Mouse (Mus musculus) thymus, postnatal 14 days (tissue): ENCODE measurements around the gene Dennd6b.

Experiments used
- DNase-seq: peaks from one replicate; pipeline ENCODE4 v3.0.0; 2021

Gene Dennd6b

DNA sequence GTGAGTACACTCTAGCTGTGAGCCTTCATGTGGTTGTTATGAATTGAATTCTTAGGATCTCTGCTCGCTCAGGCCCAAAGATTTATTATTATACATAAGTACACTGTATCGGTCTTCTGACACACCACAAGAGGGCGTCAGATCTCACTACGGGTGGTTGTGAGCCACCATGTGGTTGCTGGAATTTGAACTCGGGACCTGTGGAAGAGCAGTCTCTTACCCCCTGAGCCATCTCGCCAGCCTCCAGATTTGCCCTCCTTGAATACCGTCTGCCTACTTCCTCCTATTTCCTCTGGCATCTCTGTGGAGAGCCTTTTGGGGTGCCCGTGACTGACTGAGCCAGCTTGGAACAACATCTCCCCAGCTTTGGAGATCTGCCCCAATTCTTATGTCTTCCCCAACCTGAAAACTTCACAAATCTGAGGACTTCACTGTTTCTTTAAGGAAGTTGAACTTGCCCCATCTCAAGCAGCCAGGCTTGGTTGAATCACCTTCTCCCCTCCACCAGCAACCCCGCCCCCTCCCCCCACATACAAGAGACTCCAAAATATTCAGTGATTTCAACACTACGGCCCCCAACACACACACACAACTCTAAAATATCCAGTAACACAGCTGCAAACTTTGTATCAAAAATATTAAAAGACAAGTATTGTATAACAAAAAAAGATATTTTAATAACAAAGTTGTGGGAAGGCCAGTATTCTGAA is 14.6 kb downstream of the Dennd6b start:
- DNase-seq = no peak

DNA sequence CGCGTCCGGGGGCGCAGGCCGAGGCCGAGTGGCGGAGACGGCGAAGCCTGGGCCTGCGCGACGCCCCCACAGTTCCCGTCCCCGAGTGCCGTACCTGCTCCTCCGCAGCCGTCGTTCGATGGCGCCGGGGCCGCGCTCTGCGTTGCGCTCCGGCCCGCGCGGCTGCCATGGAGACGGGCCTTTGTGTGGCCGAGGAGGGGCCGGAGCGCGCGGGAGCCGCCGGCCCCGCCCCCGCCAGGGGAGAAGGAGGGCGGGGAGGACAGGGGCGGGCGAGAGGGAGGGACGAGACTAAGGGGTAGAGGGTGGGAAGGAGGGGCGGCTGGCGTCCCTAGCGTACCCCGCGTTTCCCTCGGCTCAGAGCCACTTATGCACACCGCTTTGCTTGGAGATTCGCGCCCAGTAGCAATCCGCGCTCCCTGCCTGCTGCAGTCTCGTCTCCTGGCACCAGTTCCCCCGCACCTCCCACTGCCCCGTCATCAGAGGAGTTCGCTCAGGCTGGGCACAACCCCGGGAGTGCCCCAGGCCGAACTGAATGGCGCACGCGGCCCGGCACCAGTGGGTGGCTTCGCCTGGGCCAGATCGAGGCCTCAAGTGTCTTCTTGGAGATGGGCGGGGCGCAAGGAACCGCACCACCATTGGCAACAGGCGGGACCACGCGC is 15.6 kb downstream of the Dennd6b start, which contains the start of gene Plxnb2:
Gene Plxnb2, minus strand, starts transcription at position 218 of the 659 bp plus-strand sequence.
- no peak for DNase-seq

DNA sequence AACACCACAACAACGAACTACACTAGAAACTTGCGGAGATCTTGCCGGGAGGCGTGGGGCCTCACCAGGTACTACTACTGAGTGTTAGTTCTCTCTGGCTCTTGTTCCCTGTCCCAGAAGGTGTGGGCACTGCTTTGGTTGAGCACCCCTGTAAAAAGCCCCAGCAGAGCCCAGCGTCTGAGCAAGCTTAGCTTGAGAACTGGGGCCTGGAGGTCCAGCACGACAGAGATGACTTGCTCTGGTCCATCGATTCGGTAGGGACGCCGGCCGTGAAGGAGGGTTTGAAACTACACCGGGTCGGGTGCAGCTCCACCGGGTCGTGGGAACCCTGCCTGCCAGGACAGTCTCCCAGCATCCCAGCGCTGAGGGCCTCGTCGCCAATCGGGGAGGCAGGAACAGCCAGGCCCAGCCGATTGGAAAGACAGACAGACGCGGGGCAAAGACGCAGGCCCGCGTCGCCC is 16.2 kb downstream of the Dennd6b start:
- DNase-seq = no peak

DNA sequence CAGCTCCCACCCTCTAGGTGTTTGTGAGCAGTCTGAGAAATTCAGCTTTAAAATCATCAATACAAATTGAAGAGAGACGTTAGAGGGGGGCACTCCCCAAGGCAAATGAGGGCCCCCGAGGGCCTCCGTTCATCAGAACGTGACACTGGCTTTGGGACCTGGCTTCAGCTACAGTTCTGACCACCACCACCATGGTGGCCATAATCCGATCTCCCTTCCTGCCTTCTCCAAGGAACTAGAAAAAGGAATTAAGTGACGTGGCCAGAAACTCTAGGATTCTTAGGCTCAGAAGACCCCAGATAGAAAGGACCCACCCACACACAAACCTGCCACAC is 16.7 kb downstream of the Dennd6b start:
- DNase-seq = no peak

DNA sequence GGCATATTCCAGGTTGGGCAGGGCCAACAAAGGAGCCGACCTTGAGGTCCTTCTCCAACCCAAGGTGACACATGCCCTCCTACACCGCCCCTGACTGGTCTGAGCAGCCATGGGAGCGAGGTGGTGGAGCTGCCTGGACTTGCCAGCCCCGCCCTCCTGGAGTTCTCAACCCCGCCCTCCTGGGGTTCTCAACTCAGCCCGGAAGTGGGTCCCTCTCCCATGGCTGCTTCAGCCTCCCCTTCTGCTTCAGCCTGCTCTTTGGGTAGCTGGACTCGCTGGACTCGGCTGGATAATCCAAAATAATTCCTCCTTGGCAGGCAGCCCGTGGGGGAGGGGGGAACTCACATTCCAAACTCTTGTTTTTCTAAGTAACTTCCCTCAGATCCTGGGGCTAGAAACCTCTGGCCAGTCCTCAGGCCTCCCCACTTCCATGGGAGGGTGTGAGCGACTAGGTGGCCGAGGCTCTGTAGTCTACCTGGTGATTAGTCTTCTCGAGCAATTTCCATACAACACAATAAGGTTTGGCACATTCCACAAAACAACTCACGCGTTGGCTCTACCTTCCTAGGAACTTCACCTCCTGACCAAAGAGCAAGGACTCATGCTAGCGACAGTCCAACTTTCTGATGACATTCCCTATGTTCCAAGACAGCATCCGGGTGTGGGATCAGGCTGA is 17.2 kb downstream of the Dennd6b start:
- DNase-seq = peak; percentile 36

DNA sequence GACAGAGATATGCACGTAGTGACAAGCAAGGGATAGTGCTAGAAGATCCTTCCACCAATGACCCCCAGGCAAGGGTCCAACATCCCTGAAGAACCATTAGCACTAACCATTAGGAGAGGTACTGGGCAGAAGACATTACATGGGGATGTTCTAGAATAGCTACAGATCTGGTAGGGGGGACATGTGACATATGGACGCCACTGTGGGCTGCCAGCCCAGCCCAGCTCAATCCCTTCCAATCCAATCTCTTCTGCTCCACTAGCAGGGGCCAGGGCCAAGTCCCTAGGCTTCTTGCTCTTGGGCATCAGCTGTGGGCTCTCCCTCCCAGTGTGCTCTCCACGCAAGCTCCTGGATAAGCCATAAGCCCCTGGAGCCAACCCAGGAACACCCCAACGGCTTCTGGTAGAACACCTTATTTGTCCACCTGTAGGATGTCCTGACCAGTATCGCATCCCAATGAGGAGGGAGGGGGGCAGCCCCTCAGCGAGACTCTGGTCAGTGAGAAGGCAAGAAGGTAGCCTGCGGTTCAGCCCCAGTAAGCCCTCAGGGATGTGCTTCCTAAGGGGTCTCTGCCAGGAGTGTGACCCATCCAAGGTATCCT is 17.9 kb downstream of the Dennd6b start:
- no peak for DNase-seq

DNA sequence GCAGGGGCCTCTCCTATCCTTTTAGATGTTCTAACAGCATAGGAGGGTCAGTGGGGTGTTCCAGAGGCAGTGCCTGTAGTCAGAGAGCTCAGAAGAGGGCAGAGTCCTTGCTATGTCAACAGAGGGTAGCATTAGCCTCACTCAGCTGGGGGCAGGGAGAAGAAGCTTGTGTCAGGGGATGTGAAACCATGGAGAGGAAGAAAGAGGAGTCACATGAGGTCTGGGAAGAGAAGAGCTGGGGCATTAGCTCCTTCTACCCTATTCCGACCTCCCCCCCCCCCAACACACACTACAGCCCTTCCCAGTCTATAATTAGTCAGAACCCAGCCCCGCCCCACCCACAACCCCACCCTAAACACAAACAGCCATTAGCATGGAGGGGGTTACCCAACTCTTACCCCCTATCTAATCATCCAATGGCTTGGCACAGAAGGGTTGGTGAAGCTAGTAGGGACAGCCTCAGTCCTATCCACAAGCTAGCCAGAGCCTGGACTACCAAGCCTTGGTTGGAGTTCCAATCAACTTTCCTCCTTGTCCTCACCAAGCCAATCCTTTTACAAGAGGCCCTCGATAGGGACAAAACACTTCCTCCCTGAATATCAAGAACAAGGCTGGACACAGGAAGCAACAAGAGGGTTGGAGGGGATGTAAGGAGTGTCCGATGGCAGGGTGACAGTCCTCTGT is 18.6 kb downstream of the Dennd6b start:
- no peak for DNase-seq

DNA sequence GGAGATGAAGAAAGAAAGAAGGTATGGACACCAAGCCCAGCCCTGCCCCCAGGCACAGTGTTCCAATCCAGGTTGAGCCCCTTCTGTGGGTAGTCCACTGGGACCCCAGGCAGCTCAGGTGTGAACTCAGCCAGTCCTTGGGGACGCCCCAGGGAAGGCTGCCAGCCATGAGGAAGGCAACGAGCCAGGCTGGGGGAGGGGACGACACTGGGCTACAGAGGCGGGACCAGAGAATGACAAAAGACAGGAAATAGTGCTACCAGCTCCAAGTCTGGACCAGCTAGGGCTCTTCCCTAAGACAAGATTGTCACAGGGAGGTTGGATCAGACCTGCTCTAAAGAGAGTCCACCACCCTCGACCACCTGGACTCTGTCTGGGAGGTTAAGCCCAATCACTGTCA is 19.2 kb downstream of the Dennd6b start:
- DNase-seq = no peak

DNA sequence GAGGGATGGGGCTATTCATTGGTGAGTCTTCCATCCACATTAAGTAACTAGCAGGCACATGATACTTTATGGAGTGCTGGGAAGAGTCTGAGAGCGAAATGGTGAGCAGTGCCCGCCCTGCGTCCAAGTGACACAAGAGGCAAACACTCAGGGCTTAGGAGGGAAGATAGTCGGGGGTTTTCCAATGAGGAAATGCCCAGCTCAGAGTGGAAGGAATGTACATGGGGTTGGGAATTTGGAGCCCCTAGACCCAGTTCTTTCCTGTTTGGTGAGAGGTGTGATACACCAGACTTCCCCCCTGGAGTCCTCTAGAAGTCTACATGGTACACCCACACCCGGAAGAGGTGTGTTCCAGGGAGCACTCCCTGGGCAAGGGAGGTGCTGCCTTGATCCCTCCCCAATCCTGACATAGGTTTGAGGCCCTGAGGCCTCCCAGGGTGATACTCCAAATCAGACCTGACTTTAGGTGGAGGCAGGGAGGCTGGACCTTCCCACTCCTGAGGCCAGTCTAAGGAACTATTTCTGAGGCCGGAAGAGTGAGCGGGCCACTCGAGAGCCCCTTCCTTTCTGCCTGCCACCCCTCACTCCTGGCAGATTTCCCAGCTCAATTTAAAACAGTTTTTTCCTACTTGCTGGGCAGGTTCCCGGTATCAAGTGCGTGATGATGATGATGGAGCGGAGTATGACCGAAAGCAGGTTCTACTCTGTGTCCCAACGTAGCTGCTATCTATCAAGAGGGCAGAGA is 20.7 kb downstream of the Dennd6b start:
- no peak for DNase-seq

DNA sequence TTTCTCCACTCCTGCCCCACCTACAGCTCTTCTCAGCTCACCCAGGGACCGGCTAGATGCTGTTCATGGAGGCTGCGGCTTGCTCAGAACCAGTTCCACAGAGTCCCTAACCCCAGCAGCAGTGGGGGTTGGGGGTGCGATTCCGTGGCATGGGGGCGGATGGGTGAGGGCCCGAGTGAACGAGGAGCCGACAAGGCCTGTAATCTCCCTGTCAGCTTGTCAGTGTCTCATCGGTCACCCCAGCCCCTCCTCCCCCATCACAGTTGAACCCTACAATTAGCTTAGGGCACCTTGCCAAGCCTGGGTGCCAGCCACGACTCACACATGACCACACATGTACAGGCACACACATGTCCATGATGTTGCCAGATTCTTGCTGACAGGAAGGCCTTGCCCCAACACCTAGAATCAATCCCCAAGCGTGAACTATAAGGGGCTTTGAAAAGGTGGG is 21.4 kb downstream of the Dennd6b start:
- DNase-seq = no peak

DNA sequence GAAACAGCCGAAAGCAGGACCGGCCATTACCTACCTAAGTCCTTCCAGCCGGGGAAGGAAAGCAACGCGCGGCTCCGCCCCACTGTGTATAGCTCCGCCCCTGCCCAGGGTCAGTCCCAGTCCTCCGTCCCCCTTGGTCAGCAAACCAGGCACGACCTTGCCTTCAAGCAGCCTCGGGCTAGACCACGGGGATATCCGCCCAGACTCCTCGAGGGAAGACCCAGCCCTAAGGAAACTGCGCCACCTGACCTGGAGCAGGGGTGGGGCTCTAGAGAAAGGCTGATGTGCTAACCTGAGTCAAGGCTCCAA is 22.4 kb downstream of the Dennd6b start:
- DNase-seq = no peak

DNA sequence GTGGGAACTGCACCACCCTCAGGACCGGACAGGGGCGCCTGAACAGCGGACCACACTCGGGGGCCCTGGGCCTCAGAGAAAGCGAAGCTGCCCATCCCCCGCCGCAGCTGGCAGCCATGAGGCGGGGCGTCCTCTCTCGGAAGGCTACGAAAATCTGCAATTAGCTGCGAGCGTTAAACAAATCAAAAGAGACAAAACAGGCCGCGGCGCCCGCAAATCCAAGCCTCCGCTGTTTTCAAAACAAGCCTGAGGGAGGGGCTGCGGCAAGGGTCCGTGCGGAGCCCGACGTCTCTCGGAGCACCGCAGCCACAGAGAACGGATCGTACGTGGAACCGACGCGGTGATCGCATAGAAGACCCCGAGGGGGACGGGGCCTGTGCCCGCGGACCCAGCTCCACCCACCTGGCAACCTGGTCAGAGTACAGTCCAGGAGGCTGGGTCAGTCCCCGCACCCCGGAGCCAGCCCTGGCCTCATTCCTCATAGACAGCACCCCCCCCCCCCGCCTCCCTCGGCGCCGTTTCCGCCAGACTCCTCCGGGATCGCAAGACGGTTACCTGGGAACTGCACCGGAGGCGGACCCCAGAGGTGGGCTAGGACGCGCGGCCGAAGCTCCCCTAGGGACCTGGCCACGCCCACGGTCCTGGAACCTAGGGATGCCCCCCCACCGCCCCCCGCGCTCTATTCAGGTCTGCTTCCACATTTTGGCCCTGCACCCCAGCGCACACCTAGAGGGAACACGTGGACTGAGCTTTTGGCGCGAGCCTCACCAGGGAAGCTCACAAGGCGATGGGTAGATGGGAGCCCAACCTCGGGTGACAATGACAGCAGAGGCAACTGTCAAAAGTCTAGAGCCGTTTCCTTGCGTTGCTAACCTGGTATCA is 23.0 kb downstream of the Dennd6b start:
- DNase-seq = peak; percentile 29

DNA sequence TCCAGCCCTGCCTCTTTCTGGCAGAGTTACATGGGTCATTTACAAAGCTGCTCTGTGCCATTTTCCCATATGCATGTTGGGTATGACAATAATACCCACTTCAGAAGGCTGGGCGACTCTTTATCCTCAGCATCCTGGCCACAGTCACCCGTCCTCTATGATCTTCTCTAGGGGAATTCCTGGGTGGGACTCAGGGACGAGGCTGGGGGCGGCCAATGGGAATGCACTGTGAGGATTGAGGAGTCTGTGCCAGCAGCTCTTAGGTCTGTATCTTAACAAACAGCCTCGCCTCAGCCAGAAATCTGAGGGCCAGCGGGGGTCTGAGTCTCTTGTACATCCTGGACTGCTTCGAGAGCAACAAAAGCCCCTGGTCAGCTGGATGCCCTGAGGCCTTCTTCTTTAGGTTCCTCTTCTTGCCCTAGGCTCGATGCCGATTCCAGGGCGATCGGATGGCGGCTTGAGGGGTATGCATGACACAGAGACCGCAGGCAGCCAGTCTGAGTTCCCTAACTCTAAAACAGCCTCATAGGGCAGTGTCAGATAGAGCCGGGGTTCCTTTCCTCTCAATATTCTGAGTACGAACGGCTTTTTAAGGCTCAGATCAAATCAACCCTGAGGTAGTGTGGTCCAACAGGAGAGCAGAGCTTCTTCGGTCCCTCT is 23.9 kb downstream of the Dennd6b start:
- no peak for DNase-seq

DNA sequence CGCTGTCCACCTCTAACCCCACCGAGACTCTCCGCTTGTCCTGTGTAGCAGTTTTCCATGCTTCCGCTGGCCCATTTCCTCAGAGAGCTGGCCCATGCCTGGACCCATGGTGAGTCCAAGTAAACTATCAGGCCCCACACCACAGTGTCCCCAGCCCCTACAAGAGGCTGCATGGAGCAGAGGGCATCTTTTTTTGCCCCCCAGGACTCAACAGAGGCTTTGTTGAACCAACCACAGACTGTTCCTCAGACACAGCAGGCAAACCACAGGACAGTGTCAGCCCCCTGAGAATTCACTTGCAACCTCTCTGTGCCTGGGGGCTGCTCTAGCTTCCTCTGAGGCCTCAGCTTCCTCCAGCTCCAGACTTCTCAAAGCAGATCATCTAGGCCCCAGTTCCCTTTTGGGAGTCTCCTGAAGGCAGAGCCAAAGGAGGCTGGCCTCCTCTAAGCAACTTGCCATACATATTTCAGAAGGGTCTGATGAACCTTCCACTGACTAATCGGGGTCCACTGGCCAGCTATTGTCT is 24.7 kb downstream of the Dennd6b start:
- DNase-seq = no peak

DNA sequence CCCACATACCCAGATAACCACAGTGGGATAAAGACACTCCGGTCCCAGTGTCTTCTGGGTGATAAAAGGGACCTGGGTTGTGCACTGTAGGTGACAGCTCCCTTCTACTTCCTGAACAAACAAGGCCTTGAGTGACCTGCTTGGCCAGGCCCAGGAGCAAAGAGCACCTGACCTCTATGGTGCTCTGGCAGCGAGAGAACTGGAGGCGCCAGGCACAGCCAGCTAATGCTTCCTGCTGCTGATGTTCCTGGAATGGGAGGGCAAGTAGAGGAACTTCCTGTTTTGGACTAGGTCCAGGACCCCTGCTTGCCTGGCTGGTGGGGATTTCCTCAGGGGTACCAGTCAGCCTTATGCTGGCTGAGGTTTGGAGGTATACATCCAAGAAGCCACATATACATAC is 26.2 kb downstream of the Dennd6b start:
- DNase-seq = no peak

DNA sequence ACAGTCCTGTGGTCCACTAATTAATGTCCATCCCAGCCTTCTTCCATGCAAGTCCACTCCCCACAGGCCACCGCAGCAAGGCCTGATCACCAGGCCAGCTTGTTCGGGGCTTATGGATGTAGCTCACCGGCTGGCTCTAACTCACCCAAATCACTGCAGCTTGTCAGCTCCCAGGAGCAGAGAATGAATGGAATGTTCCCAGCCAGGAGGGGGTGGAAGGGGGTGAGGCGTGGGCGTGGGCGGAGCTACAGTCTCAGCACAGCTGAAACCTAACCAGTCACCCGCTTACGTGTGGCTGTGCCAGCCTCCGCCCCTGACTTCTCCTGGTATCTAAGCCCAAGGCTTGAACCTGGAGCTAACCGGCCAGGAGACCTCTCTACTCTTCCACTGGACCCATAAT is 26.9 kb downstream of the Dennd6b start:
- no peak for DNase-seq

DNA sequence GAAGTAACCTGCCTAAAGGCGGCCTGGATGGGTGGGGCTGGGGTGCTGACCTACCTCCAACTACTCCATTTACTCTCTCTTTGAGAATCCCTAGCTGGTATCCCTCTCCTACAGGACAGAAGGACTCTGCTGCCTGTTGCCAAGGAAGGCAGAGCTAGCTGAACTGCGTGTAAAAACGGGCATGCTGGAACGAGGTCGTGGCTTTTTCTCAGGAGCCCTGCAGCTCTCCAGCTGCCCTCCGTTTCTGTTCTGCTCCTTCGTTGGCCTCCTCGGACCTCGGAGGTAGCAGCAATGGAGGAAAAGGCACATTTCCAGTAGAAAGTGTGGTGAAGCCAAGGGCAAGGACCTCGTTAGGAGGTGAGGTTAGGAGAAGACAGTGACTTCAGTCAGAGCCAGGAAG is 27.4 kb downstream of the Dennd6b start:
- no peak for DNase-seq

DNA sequence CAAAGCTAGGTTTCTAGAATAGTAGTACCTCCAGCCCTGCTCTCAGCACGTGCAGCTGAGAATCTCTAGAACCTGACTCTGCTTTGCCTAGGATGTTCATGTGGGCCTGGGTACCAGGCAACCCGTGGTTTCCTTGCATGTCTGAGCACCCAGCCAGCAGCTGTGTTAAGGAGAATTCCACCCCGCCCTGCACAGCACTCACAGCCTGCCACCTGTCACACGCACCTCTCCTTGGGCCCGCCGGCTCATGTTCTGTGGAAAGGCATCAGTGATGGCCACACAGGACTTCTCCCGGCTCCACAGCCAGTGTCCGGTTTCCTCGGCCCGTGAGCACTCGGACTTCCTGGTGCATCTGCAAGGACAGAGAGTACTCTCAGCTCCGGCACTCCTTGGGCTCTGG is 30.8 kb downstream of the Dennd6b start:
- no peak for DNase-seq

DNA sequence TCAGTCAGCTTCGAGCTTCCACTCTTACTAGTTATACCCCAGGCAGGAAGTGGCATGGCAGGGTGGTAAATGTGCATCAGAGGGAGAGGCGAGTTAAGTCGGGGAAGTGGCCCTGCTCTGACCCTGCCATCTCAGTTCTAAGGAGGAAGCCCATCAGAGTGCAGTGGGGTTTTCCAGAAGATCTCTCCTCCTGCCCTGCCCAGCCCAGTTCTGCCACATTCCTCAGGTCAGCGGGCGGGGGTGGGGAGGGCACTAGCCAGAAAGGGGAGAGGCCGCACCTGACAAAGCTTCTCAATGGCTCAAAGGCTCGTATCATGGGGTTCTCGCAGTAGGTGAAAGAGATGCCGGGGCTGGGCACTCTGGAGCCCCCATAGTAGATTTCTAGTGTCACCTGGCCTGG is 34.9 kb downstream of the Dennd6b start:
- DNase-seq = no peak

DNA sequence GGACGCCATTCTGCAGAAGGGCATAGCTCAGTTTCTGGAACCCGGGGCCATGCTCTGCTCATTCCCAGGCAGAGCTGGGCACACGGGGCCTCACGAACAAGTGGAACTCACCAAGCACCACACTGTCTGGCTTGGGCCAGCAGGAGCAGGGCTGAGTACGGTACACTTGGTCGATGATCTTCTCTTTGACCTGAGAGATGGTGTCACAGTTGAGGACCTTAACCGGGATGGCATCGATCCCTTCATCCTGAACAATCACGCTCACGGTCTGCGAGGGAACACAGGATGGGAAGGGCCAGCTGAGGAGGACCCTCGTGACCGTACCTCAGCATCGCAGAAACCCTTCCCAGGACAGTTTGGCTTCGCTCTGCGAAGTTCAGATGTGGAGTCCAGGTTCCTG is 37.8 kb downstream of the Dennd6b start:
- no peak for DNase-seq

DNA sequence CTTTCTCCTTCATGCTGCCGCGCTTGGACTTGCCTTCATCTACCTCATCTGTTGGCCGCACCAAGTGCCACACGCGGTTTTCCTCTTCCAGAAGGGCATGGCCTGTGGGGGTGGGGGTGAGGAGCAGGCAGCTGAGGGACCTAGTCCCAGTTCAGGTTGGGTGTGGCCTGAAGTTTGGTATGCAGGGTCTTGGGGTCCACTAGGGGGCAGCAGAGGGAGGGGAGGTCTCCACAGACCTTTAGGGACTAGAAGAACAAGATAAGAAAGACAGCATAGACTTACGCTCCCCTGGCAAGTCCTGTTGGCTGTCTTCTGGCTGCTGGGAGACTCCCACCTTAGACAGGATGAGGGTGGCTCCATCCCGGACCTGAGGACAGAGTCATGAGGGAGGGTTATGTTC is 38.3 kb downstream of the Dennd6b start:
- peak; percentile 82 for DNase-seq
